Mouse (Mus musculus) hindbrain, postnatal 0 days (tissue): ENCODE data around the gene Man2a2. TPM values are rescaled to one million over a fixed set of nuclear protein-coding genes. Genes with fewer than 3 reads are reported as not detected.

Experiments used
- ATAC-seq: fragments of 200-750 bp; cut with Nextera tagmentation; 2 replicates; pipeline ENCODE4 v1.8.0; 2017; ENCODE audit warnings: mild to moderate bottlenecking, moderate TSS enrichment, moderate library complexity
- DNase-seq: peaks from one replicate; pipeline ENCODE4 v3.0.0-alpha.2; 2015; ENCODE audit warnings: low spot score
- H3K27ac ChIP-seq: fragments of 300-500 bp; sonication (generic); 2 replicates; pipeline ENCODE4 v1.5.1; 2014; ENCODE audit warnings: mild to moderate bottlenecking
- H3K27me3 ChIP-seq: fragments of 300-500 bp; sonication (generic); 2 replicates; pipeline ENCODE4 v1.6.1; 2014; ENCODE audit warnings: low read length, mixed read lengths; ENCODE audit not compliant: insufficient read depth
- H3K36me3 ChIP-seq: fragments of 300-500 bp; sonication (generic); 2 replicates; pipeline ENCODE4 v1.6.1; 2014; ENCODE audit warnings: low read length, mixed read lengths; ENCODE audit not compliant: insufficient read depth
- H3K4me1 ChIP-seq: fragments of 300-500 bp; sonication (generic); 2 replicates; pipeline ENCODE4 v1.6.1; 2014; ENCODE audit warnings: antibody characterized with exemption, low read length, mixed read lengths; ENCODE audit not compliant: insufficient read depth
- H3K4me2 ChIP-seq: fragments of 300-500 bp; sonication (generic); 2 replicates; pipeline ENCODE4 v1.6.1; 2014; ENCODE audit warnings: low read depth, mild to moderate bottlenecking, low read length, moderate library complexity, mixed read lengths
- H3K4me3 ChIP-seq: fragments of 300-500 bp; sonication (generic); 2 replicates; pipeline ENCODE4 v1.5.1; 2014; ENCODE audit warnings: low read length
- H3K9ac ChIP-seq: fragments of 300-500 bp; sonication (generic); replicated peaks from 2 replicates; pipeline ENCODE4 v1.6.1; 2014; ENCODE audit warnings: mild to moderate bottlenecking, low read length, moderate library complexity, mixed read lengths
- H3K9me3 ChIP-seq: fragments of 300-500 bp; sonication (generic); 2 replicates; pipeline ENCODE4 v1.6.1; 2016; ENCODE audit warnings: low read length, mixed read lengths
- CTCF ChIP-seq: IDR thresholded peaks from 2 replicates; pipeline ENCODE4 v1.5.1; 2016; ENCODE audit warnings: antibody characterized with exemption, control low read depth, low read depth
- WGBS: fragments of 180-500 bp; shearing (Covaris S2); extraction: QIAGEN DNeasy Blood & Tissue Kit; methylation state at CpG from one replicate; pipeline ENCODE4 v1.1.7; 2014; 5-methylcytosine and 5-hydroxymethylcytosine counted together
- polyA plus RNA-seq: library from polyadenylated mRNA; unstranded; fragments of >200 nt; fragmentation: Nextera tagmentation; extraction: Ambion mirVana; gene quantifications from 2 replicates; pipeline ENCODE4 v1.2.1, GENCODE M21; 2015
- total RNA-seq: library from RNA; depleted of rRNA; stranded (reverse); fragments of >200 nt; gene quantifications from 2 replicates; pipeline ENCODE4 v1.2.3, GENCODE M21; 2014

The Man2a2 gene
- total and polyA plus RNA-seq, 2 experiments from 2014 or later: 15.7 to 61.3 TPM

DNA sequence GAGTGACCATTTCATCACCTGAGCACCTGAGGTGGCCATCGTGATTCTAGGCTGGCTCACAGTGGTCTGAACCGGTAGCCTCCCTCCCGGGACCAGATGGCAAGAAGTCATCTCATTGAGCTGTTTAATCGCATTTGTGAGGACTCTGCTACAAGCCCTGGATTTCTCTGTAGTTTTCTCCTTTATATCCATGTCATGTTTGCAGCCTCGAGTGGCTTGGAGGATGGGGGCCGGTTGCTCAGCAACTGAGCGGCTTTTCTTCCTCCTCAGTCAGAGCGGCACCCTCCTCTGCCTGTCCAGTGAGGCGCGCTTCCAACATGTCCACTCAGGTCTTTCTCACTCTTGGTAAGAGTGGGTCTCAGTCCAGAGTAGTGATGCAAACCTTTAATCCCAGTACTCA lies 5.0 kb upstream of the Man2a2 start:
- DNase-seq (peak; percentile 43), ATAC-seq (peak; percentile 38; the same call in 1 of the 2 replicates)
- Histone ChIP-seq H3K9me3 (no peaks in the 10 kb centered on the region), H3K4me1 (no peaks in the 10 kb centered on the region), H3K36me3 (no peaks in the 10 kb centered on the region), H3K27ac (no peak overlapping the region), H3K4me3 (no peak overlapping the region), H3K4me2 (no peak overlapping the region), H3K9ac (no peak overlapping the region), H3K27me3 (no peaks in the 10 kb centered on the region)
- TF ChIP-seq CTCF: no peak
- 38% methylated on average over 10 of the region's 10 CpGs for WGBS

GRCm38 (mm10) chr7:80375376-80376039 lies 4.3 kb upstream of the Man2a2 start:
- no peak overlapping the region for H3K4me2 ChIP-seq
- TF ChIP-seq CTCF: no peak
- no peaks in the 10 kb centered on the region for H3K4me1 ChIP-seq
- no peak overlapping the region for H3K9ac ChIP-seq
- DNase-seq (no peak), ATAC-seq (no peak)
- H3K27me3 ChIP-seq: no peaks in the 10 kb centered on the region
- H3K4me3 ChIP-seq: no peak overlapping the region
- WGBS: 88% methylated on average over 9 of the region's 9 CpGs
- no peaks in the 10 kb centered on the region for H3K36me3 ChIP-seq
- no peaks in the 10 kb centered on the region for H3K9me3 ChIP-seq
- H3K27ac ChIP-seq: no peak overlapping the region

DNA sequence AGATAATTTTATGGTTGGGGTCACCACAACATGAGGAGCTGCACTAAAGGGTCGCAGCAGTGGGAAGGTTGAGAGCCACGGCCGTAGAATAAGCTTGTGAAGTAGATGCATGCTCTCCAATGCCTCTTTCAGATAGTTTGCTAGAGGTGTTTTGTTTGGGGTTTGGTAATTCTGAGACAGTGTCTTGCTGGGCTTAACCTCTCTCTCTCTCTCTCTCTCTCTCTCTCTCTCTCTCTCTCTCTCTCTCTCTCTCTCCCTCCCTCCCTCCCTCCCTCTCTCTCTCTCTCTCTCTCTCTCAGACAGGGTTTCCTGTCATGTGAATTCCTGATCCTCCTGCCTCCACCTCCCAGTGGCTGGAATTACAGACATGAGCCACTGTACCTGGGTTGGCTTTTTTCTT lies 3.6 kb upstream of the Man2a2 start:
- no peak for DNase-seq
- peaks cover 3% of the 10 kb centered on the region for H3K4me1 ChIP-seq
- H3K27me3 ChIP-seq: no peaks in the 10 kb centered on the region
- no peaks in the 10 kb centered on the region for H3K9me3 ChIP-seq
- no peaks in the 10 kb centered on the region for H3K36me3 ChIP-seq
- TF ChIP-seq CTCF: no peak
- no peak overlapping the region for H3K4me2 ChIP-seq
- no peak overlapping the region for H3K4me3 ChIP-seq
- no peak for ATAC-seq
- no peak overlapping the region for H3K27ac ChIP-seq
- no peak overlapping the region for H3K9ac ChIP-seq
- WGBS: 82% methylated on average over 3 of the region's 3 CpGs

GRCm38 (mm10) chr7:80374280-80374679 lies 3.1 kb upstream of the Man2a2 start:
- H3K4me1 ChIP-seq: peaks cover 7% of the 10 kb centered on the region
- H3K36me3 ChIP-seq: no peaks in the 10 kb centered on the region
- no peak overlapping the region for H3K4me2 ChIP-seq
- H3K9ac ChIP-seq: no peak overlapping the region
- WGBS: 62% methylated on average over 3 of the region's 3 CpGs
- no peak for DNase-seq
- no peak overlapping the region for H3K4me3 ChIP-seq
- H3K9me3 ChIP-seq: no peaks in the 10 kb centered on the region
- no peaks in the 10 kb centered on the region for H3K27me3 ChIP-seq
- no peak for ATAC-seq
- TF ChIP-seq CTCF: no peak
- no peak overlapping the region for H3K27ac ChIP-seq

- no peak for TF ChIP-seq CTCF
- no peak for ATAC-seq
- no peaks in the 10 kb centered on the region for H3K9me3 ChIP-seq
- H3K27ac ChIP-seq: no peak overlapping the region
- H3K9ac ChIP-seq: no peak overlapping the region
- no peak overlapping the region for H3K4me2 ChIP-seq
- no peaks in the 10 kb centered on the region for H3K36me3 ChIP-seq
- H3K27me3 ChIP-seq: no peaks in the 10 kb centered on the region
- H3K4me3 ChIP-seq: no peak overlapping the region
- H3K4me1 ChIP-seq: peaks cover 9% of the 10 kb centered on the region
- 65% methylated on average over 12 of the region's 12 CpGs for WGBS
- peak; percentile 25 for DNase-seq
Observed at GRCm38 (mm10) chr7:80373850-80374249, 2.7 kb upstream of the Man2a2 start.

DNA sequence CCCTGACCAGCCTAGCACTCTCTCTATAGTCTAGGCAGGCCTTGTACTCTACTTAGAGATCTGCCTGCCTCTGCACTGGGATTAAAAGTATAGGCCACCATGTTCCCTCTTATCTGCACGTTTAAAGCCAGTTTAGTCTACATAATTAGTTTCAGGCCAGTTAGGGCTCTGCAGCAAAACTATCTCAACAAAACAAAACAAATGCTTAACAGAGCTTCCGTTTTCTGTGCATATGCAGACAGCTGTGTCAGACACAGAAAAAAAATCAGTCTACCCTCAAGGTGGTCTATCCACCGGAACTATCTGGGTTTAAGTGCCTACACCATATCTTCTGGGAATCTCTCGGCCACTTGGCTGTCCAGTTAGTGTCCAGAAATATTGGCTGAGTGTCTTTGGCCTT lies 2.2 kb upstream of the Man2a2 start:
- Histone ChIP-seq H3K36me3 (peaks cover 2% of the 10 kb centered on the region; the same call in 1 of the 2 replicates), H3K4me3 (no peak overlapping the region), H3K9ac (no peak overlapping the region), H3K9me3 (no peaks in the 10 kb centered on the region), H3K27ac (no peak overlapping the region), H3K27me3 (no peaks in the 10 kb centered on the region), H3K4me1 (peaks cover 9% of the 10 kb centered on the region), H3K4me2 (no peak overlapping the region)
- ATAC-seq (no peak), DNase-seq (no peak)
- 86% methylated on average over 4 of the region's 4 CpGs for WGBS
- no peak for TF ChIP-seq CTCF

- no peak for ATAC-seq
- WGBS: 55% methylated on average over 2 of the region's 2 CpGs
- Histone ChIP-seq H3K4me1 (peaks cover 9% of the 10 kb centered on the region), H3K9ac (no peak overlapping the region), H3K9me3 (no peaks in the 10 kb centered on the region), H3K4me3 (no peak overlapping the region), H3K4me2 (no peak overlapping the region), H3K36me3 (peaks cover 8% of the 10 kb centered on the region; the same call in 1 of the 2 replicates), H3K27ac (no peak overlapping the region), H3K27me3 (no peaks in the 10 kb centered on the region)
- TF ChIP-seq CTCF: no peak
- DNase-seq: no peak
Observed at GRCm38 (mm10) chr7:80372667-80373066, 1.5 kb upstream of the Man2a2 start.
